Mouse (Mus musculus) midbrain, embryonic 11.5 days (tissue): Measurements from ENCODE around the gene Trp53i13. TPM values are rescaled to one million over a fixed set of nuclear protein-coding genes. Genes with fewer than 3 reads are reported as not detected.

Experiments
- ATAC-seq: fragments of 200-750 bp; cut with Nextera tagmentation; 2 replicates; pipeline ENCODE4 v1.8.0; 2017; ENCODE audit warnings: moderate TSS enrichment, moderate library complexity; ENCODE audit not compliant: low FRiP score
- DNase-seq: peaks from one replicate; pipeline ENCODE4 v3.0.0; 2015; ENCODE audit warnings: low spot score; ENCODE audit errors: missing footprints
- H3K27ac ChIP-seq: fragments of 300-500 bp; sonication (generic); 2 replicates; pipeline ENCODE4 v1.5.1; 2014; ENCODE audit warnings: low read depth, low read length
- H3K27me3 ChIP-seq: fragments of 300-500 bp; sonication (generic); 2 replicates; pipeline ENCODE4 v1.6.1; 2014; ENCODE audit warnings: mild to moderate bottlenecking, low read length, moderate library complexity, mixed read lengths; ENCODE audit not compliant: control insufficient read depth, insufficient read depth
- H3K36me3 ChIP-seq: fragments of 300-500 bp; sonication (generic); 2 replicates; pipeline ENCODE4 v1.6.1; 2014; ENCODE audit warnings: mild to moderate bottlenecking, low read length, moderate library complexity, mixed read lengths; ENCODE audit not compliant: control insufficient read depth, insufficient read depth
- H3K4me1 ChIP-seq: fragments of 300-500 bp; sonication (generic); 2 replicates; pipeline ENCODE4 v1.6.1; 2014; ENCODE audit warnings: low read length; ENCODE audit not compliant: control insufficient read depth, insufficient read depth
- H3K4me2 ChIP-seq: fragments of 300-500 bp; sonication (generic); 2 replicates; pipeline ENCODE4 v1.6.1; 2014; ENCODE audit warnings: mild to moderate bottlenecking, moderate library complexity
- H3K4me3 ChIP-seq: fragments of 300-500 bp; sonication (generic); 2 replicates; pipeline ENCODE4 v1.5.1; 2014; ENCODE audit warnings: low read depth, low read length
- H3K9ac ChIP-seq: fragments of 300-500 bp; sonication (generic); 2 replicates; pipeline ENCODE4 v1.6.1; 2014; ENCODE audit warnings: low read length
- H3K9me3 ChIP-seq: fragments of 300-500 bp; sonication (generic); 2 replicates; pipeline ENCODE4 v1.6.1; 2016; ENCODE audit warnings: low read length; ENCODE audit not compliant: control insufficient read depth
- WGBS: fragments of 180-500 bp; shearing (Covaris S2); extraction: QIAGEN DNeasy Blood & Tissue Kit; methylation state at CpG from one replicate; pipeline ENCODE4 v1.1.7; 2014; 5-methylcytosine and 5-hydroxymethylcytosine counted together
- polyA plus RNA-seq: library from polyadenylated mRNA; unstranded; fragments of >200 nt; fragmentation: Nextera tagmentation; extraction: Ambion mirVana; gene quantifications from 2 replicates; pipeline ENCODE4 v1.2.1, GENCODE M21; 2014

Gene Trp53i13
- polyA plus RNA-seq, 1 experiment from 2014 or later, result 27.3 TPM

- H3K36me3 ChIP-seq, result peaks cover 18% of the 10 kb centered on the region
Measured at GRCm38 (mm10) chr11:77501392-77501791, 14.4 kb downstream of the Trp53i13 start.

GRCm38 (mm10) chr11:77500361-77501325 is 15.1 kb downstream of the Trp53i13 start:
- no peak overlapping the region for H3K4me2 ChIP-seq
- DNase-seq, result no peak
- H3K9ac ChIP-seq, result no peak overlapping the region
- peaks cover 14% of the 10 kb centered on the region for H3K36me3 ChIP-seq
- H3K27me3 ChIP-seq, result no peaks in the 10 kb centered on the region
- no peak for ATAC-seq
- no peaks in the 10 kb centered on the region for H3K9me3 ChIP-seq
- no peak overlapping the region for H3K27ac ChIP-seq
- H3K4me3 ChIP-seq, result no peak overlapping the region
- WGBS, result 86% methylated on average over 17 of the region's 17 CpGs
- peaks cover 29% of the 10 kb centered on the region for H3K4me1 ChIP-seq

More at GRCm38 (mm10) chr11:77501392-77501791, 14.4 kb downstream of the Trp53i13 start:
- DNase-seq (peak; percentile 92), ATAC-seq (no peak)
- no peak overlapping the region for H3K9ac ChIP-seq
- H3K4me1 ChIP-seq, result peaks cover 24% of the 10 kb centered on the region
- no peaks in the 10 kb centered on the region for H3K9me3 ChIP-seq
- no peak overlapping the region for H3K4me3 ChIP-seq
- H3K27ac ChIP-seq, result no peak overlapping the region
- H3K4me2 ChIP-seq, result no peak overlapping the region
- no peaks in the 10 kb centered on the region for H3K27me3 ChIP-seq
- 31% methylated on average over 5 of the region's 5 CpGs for WGBS

GRCm38 (mm10) chr11:77499354-77499753 is 16.4 kb downstream of the Trp53i13 start:
- Histone ChIP-seq H3K9ac (no peak overlapping the region), H3K27ac (no peak overlapping the region), H3K4me2 (no peak overlapping the region), H3K4me1 (peaks cover 39% of the 10 kb centered on the region), H3K27me3 (no peaks in the 10 kb centered on the region), H3K36me3 (peaks cover 8% of the 10 kb centered on the region; the same call in 1 of the 2 replicates), H3K4me3 (no peak overlapping the region), H3K9me3 (no peaks in the 10 kb centered on the region)
- ATAC-seq (no peak), DNase-seq (no peak)
- 89% methylated on average over 7 of the region's 7 CpGs for WGBS

DNA sequence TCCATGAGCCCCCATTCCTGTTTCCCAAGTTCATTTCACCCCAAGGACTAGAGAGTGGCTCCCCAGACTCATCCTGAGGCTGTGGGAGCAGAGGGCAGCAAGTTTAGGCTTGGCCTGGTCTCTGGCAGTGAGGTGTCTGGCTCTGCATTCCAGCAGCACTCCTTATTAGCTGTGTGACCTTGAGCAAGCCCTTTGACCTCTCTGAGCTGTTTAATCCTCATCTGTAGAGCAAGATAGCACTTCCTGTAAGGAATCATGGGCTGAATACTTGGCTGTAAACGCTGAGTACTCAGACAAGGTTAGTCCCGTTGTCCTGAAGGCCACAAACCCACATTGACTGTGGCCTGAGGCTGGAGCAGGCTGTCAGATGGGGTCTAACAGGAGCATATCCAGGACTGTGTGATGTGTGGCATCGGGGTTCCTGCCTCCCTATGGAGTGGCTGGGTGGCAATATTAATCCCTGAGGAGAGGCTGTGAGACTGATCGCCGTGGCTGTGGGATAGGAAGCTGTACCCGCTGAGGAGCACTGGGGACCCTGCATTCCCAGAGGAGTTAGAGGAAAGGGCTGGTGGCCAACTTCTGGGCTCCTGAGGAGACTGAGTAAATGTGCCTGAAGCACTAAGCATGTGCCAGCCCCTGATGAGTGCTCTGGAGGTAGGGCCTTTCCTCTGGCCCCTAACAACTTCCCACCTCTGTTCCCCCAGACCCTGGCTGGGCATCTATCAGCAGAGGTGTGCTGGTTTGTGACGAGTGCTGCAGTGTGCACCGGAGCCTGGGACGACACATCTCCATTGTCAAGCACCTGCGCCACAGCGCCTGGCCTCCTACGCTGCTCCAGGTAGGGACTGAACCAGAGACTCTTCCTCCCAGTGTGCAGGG is 17.3 kb downstream of the Trp53i13 start:
- 64% methylated on average over 12 of the region's 12 CpGs for WGBS
- DNase-seq (no peak), ATAC-seq (no peak)
- H3K27me3 ChIP-seq, result no peaks in the 10 kb centered on the region
- H3K4me1 ChIP-seq, result peaks cover 43% of the 10 kb centered on the region
- no peak overlapping the region; the same call in 1 of the 2 replicates for H3K9ac ChIP-seq
- H3K27ac ChIP-seq, result peak overlapping the region; percentile 40
- H3K36me3 ChIP-seq, result peaks cover 7% of the 10 kb centered on the region; the same call in 1 of the 2 replicates
- H3K9me3 ChIP-seq, result no peaks in the 10 kb centered on the region
- H3K4me2 ChIP-seq, result no peak overlapping the region
- H3K4me3 ChIP-seq, result no peak overlapping the region

GRCm38 (mm10) chr11:77497851-77498250 is 17.9 kb downstream of the Trp53i13 start:
- 19% methylated on average over 4 of the region's 4 CpGs for whole genome bisulfite sequencing
- H3K27me3 ChIP-seq, result no peaks in the 10 kb centered on the region
- H3K9ac ChIP-seq, result peak overlapping the region; percentile 17; the same call in 1 of the 2 replicates
- H3K4me1 ChIP-seq, result peaks cover 43% of the 10 kb centered on the region
- H3K4me2 ChIP-seq, result no peak overlapping the region
- H3K4me3 ChIP-seq, result no peak overlapping the region
- peak overlapping the region; percentile 40 for H3K27ac ChIP-seq
- peaks cover 2% of the 10 kb centered on the region; the same call in 1 of the 2 replicates for H3K36me3 ChIP-seq
- no peak for ATAC-seq
- no peaks in the 10 kb centered on the region for H3K9me3 ChIP-seq
- no peak for DNase-seq

GRCm38 (mm10) chr11:77497341-77497756 is 18.4 kb downstream of the Trp53i13 start:
- H3K27me3 ChIP-seq, result no peaks in the 10 kb centered on the region
- H3K4me2 ChIP-seq, result no peak overlapping the region
- no peaks in the 10 kb centered on the region for H3K9me3 ChIP-seq
- no peak overlapping the region for H3K9ac ChIP-seq
- peaks cover 48% of the 10 kb centered on the region for H3K4me1 ChIP-seq
- DNase-seq, result peak; percentile 93
- peak overlapping the region; percentile 3; the same call in 1 of the 2 replicates for H3K27ac ChIP-seq
- H3K4me3 ChIP-seq, result no peak overlapping the region
- WGBS, result 18% methylated on average over 6 of the region's 6 CpGs
- H3K36me3 ChIP-seq, result no peaks in the 10 kb centered on the region
- no peak for ATAC-seq

DNA sequence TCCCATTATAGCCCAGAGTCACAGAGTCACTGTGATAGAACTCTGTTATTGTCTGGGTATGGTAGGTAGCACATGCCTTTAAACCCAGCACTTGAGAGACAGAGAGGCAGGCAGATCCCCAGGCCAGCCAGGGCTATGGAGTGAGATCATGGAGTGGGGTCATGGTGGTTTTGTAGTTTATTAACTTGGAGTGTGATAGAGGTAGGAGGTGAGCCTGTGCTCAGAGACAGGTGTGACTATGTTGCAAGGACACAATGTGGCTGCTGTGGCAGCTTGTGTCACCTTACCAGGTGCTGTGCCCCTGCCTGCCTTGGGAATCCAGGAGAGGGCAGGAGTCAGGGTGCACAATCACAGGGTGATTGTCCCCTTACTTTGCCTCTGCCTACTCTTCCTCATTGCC is 20.3 kb downstream of the Trp53i13 start:
- Histone ChIP-seq H3K4me2 (no peak overlapping the region), H3K4me3 (no peak overlapping the region), H3K9ac (no peak overlapping the region), H3K4me1 (peaks cover 55% of the 10 kb centered on the region), H3K36me3 (no peaks in the 10 kb centered on the region), H3K27me3 (no peaks in the 10 kb centered on the region), H3K9me3 (no peaks in the 10 kb centered on the region), H3K27ac (no peak overlapping the region)
- ATAC-seq, result no peak
- DNase-seq, result no peak

DNA sequence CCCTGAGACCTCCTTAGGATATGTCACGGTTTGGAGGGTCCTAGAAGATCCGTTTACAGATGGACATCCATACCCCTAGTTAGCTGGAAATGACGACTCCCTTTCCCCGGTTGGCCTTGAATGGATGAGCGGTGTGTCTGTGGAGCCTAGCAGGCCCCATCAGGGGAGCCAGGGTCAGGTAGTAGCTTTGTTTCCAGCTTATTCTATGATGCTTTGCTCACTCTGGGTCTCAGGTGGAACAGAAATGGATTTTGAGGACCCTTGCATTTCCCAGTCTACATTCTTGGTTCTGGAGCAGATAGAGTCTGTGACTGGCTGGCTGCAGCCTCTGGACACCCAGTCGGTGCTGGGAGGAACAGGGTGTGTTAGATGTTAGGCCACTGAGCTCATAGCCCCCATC is 21.0 kb downstream of the Trp53i13 start:
- DNase-seq, result no peak
- Histone ChIP-seq H3K4me2 (peak overlapping the region; percentile 85), H3K27me3 (no peaks in the 10 kb centered on the region), H3K36me3 (no peaks in the 10 kb centered on the region), H3K4me3 (peak overlapping the region; percentile 96; the same call in 1 of the 2 replicates), H3K9ac (peak overlapping the region; percentile 40; the same call in 1 of the 2 replicates), H3K27ac (no peak overlapping the region), H3K9me3 (no peaks in the 10 kb centered on the region), H3K4me1 (peaks cover 61% of the 10 kb centered on the region)
- 73% methylated on average over 6 of the region's 6 CpGs for WGBS
- ATAC-seq, result no peak
